Mouse (Mus musculus) cerebellum, postnatal 25 days (tissue): Measurements from ENCODE around the gene Abcg1.

ENCODE experiments used
- DNase-seq, 2 experiments: peaks; one replicate each; pipeline ENCODE4 v3.0.0; 2021; ENCODE audit warnings: mixed read lengths in 2 of 2

Gene Abcg1

GRCm38 (mm10) chr17:31079078-31079840 is 21.8 kb downstream of the Abcg1 start:
- no peak for DNase-seq

- DNase-seq: no peak
These were observed 25.0 kb downstream of the Abcg1 start for GRCm38 (mm10) chr17:31082296-31083078.

- DNase-seq: no peak
These were observed 28.0 kb downstream of the Abcg1 start for GRCm38 (mm10) chr17:31085519-31085918.

GRCm38 (mm10) chr17:31086196-31086595 is 28.7 kb downstream of the Abcg1 start:
- peak; percentile 62 to 74 for DNase-seq

GRCm38 (mm10) chr17:31088711-31089110 is 31.2 kb downstream of the Abcg1 start:
- DNase-seq: no peak

- no peak for DNase-seq
These were observed 32.4 kb downstream of the Abcg1 start for GRCm38 (mm10) chr17:31089848-31090247.

- no peak for DNase-seq
These were observed 33.7 kb downstream of the Abcg1 start for GRCm38 (mm10) chr17:31091023-31091735.

- DNase-seq: no peak
These were observed 37.3 kb downstream of the Abcg1 start for GRCm38 (mm10) chr17:31094781-31095180.

GRCm38 (mm10) chr17:31095570-31095969 is 38.1 kb downstream of the Abcg1 start:
- DNase-seq: peak; percentile 53 to 64

- DNase-seq: no peak
These were observed 39.4 kb downstream of the Abcg1 start for GRCm38 (mm10) chr17:31096893-31097292.

GRCm38 (mm10) chr17:31098788-31099187 is 41.3 kb downstream of the Abcg1 start:
- no peak for DNase-seq

GRCm38 (mm10) chr17:31103007-31103570 is 45.6 kb downstream of the Abcg1 start:
- DNase-seq: no peak

GRCm38 (mm10) chr17:31103823-31104222 is 46.3 kb downstream of the Abcg1 start:
- DNase-seq: peak in 1 of 2 experiments; percentile 38

GRCm38 (mm10) chr17:31108388-31108787 is 50.9 kb downstream of the Abcg1 start:
- no peak for DNase-seq

GRCm38 (mm10) chr17:31113191-31113856 is 55.8 kb downstream of the Abcg1 start:
- DNase-seq: no peak

- no peak for DNase-seq
These were observed 58.6 kb downstream of the Abcg1 start for GRCm38 (mm10) chr17:31116063-31116462.

GRCm38 (mm10) chr17:31117946-31118345 is 60.5 kb downstream of the Abcg1 start:
- DNase-seq: no peak

- DNase-seq: peak; percentile 86 to 92
These were observed 62.0 kb downstream of the Abcg1 start for GRCm38 (mm10) chr17:31119429-31119828.

- peak; percentile 88 to 90 for DNase-seq
These were observed 64.5 kb downstream of the Abcg1 start for GRCm38 (mm10) chr17:31121975-31122374.

- peak; percentile 99 for DNase-seq
These were observed 68.2 kb downstream of the Abcg1 start for GRCm38 (mm10) chr17:31125548-31126266.

GRCm38 (mm10) chr17:31128708-31129318 is 71.3 kb downstream of the Abcg1 start:
- DNase-seq: peak; percentile 64 to 70
